Mouse (Mus musculus) heart, embryonic 14.5 days (tissue): Measurements from ENCODE around the gene Cep95. TPM values are rescaled to one million over a fixed set of nuclear protein-coding genes. Genes with fewer than 3 reads are reported as not detected.

Experiments used
- ATAC-seq: fragments of 200-750 bp; cut with Nextera tagmentation; 2 replicates; pipeline ENCODE4 v1.8.0; 2017; ENCODE audit warnings: low read depth, moderate TSS enrichment; ENCODE audit not compliant: insufficient number of reproducible peaks, insufficient read depth, low FRiP score
- H3K27ac ChIP-seq, 2 experiments: fragments of 200-500 bp in 1 of 2; fragments of 300-500 bp in 1 of 2; sonication (generic) in 1 of 2; replicated peaks in 1 of 2; 2 replicates each; pipeline ENCODE4 v1.5.1; 2012 to 2014; ENCODE audit warnings: low read depth in 2 of 2, low read length in 2 of 2, control low read depth in 1 of 2, mild to moderate bottlenecking in 1 of 2, mixed read lengths in 1 of 2; ENCODE audit not compliant: control insufficient read depth in 1 of 2, insufficient read depth in 1 of 2
- H3K27me3 ChIP-seq: fragments of 300-500 bp; sonication (generic); 2 replicates; pipeline ENCODE4 v1.6.1; 2014; ENCODE audit warnings: mild to moderate bottlenecking, low read length, control low read depth; ENCODE audit not compliant: control insufficient read depth, insufficient read depth
- H3K36me3 ChIP-seq: fragments of 300-500 bp; sonication (generic); 2 replicates; pipeline ENCODE4 v1.6.1; 2014; ENCODE audit warnings: mild to moderate bottlenecking, control low read depth, low read length, mixed read lengths; ENCODE audit not compliant: control insufficient read depth, insufficient read depth
- H3K4me1 ChIP-seq, 2 experiments: fragments of 200-500 bp in 1 of 2; fragments of 300-500 bp in 1 of 2; sonication (generic) in 1 of 2; 2 replicates each; pipeline ENCODE4 v1.6.1; 2012 to 2014; ENCODE audit warnings: low read length in 2 of 2, control low read depth in 1 of 2, mixed read lengths in 1 of 2; ENCODE audit not compliant: control insufficient read depth in 2 of 2, insufficient read depth in 2 of 2
- H3K4me2 ChIP-seq: fragments of 300-500 bp; sonication (generic); 2 replicates; pipeline ENCODE4 v1.6.1; 2014; ENCODE audit warnings: mild to moderate bottlenecking, low read length
- H3K4me3 ChIP-seq, 2 experiments: fragments of 200-500 bp in 1 of 2; fragments of 300-500 bp in 1 of 2; sonication (generic) in 1 of 2; 2 replicates each; pipeline ENCODE4 v1.5.1; 2012 to 2014; ENCODE audit warnings: low read length in 2 of 2, mild to moderate bottlenecking in 2 of 2, control low read depth in 1 of 2, low read depth in 1 of 2, moderate library complexity in 1 of 2; ENCODE audit not compliant: control insufficient read depth in 1 of 2, insufficient read depth in 1 of 2
- H3K9ac ChIP-seq: fragments of 300-500 bp; sonication (generic); 2 replicates; pipeline ENCODE4 v1.6.1; 2014; ENCODE audit warnings: mild to moderate bottlenecking, low read length
- H3K9me3 ChIP-seq: fragments of 300-500 bp; sonication (generic); 2 replicates; pipeline ENCODE4 v1.6.1; 2016; ENCODE audit warnings: low read length, control low read depth; ENCODE audit not compliant: control insufficient read depth
- WGBS: fragments of 180-500 bp; shearing (Covaris S2); extraction: QIAGEN DNeasy Blood & Tissue Kit; methylation state at CpG from one replicate; pipeline ENCODE4 v1.1.7; 2014; 5-methylcytosine and 5-hydroxymethylcytosine counted together
- polyA plus RNA-seq: library from polyadenylated mRNA; unstranded; fragments of >200 nt; fragmentation: Nextera tagmentation; extraction: Ambion mirVana; gene quantifications from 2 replicates; pipeline ENCODE4 v1.2.1, GENCODE M21; 2014

Gene Cep95
- polyA plus RNA-seq, 1 experiment from 2014 or later = 14.4 TPM

- Histone ChIP-seq H3K4me3 (no peak overlapping the region), H3K36me3 (peaks cover 92% of the 10 kb centered on the region), H3K9me3 (no peaks in the 10 kb centered on the region), H3K4me1 (peaks cover 3 to 22% of the 10 kb centered on the region in 2 experiments), H3K9ac (no peak overlapping the region), H3K27me3 (no peaks in the 10 kb centered on the region), H3K27ac (no peak overlapping the region), H3K4me2 (no peak overlapping the region)
- 57% methylated on average over 2 of the region's 2 CpGs for WGBS
- ATAC-seq = no peak
Observed at GRCm38 (mm10) chr11:106815761-106816160, 26.7 kb downstream of the Cep95 start.

- ATAC-seq = no peak
- WGBS = 72% methylated on average over 7 of the region's 7 CpGs
- Histone ChIP-seq H3K4me3 (no peak overlapping the region), H3K9me3 (no peaks in the 10 kb centered on the region), H3K4me2 (no peak overlapping the region), H3K9ac (no peak overlapping the region), H3K36me3 (peaks cover 92% of the 10 kb centered on the region), H3K27me3 (no peaks in the 10 kb centered on the region), H3K27ac (no peak overlapping the region), H3K4me1 (peaks cover 6 to 28% of the 10 kb centered on the region in 2 experiments)
Observed at GRCm38 (mm10) chr11:106816316-106816715, 27.3 kb downstream of the Cep95 start.

DNA sequence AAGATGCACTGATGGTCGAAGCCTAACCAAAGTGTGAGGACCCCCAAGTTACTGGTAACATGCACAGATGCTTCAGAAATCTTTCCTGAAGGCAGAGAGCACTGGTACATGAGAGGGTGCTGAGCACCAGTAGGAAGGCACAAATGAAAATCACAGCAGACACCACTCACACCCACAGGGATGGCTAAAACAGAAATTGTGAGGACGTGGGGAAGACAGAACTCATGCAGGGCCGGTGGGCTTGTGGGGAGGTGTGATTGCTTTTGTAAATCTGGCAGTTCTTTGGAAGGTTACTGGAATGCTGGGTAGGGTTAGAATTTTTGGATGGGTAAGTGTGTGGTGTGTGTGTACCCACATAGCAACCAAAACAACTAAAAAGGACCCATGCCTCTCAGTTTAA, 28.1 kb downstream of the Cep95 start:
- H3K4me2 ChIP-seq = no peak overlapping the region
- no peak overlapping the region for H3K4me3 ChIP-seq
- ATAC-seq = no peak
- H3K9ac ChIP-seq = no peak overlapping the region
- peaks cover 6 to 32% of the 10 kb centered on the region in 2 experiments for H3K4me1 ChIP-seq
- no peaks in the 10 kb centered on the region for H3K9me3 ChIP-seq
- WGBS = 86% methylated on average over 3 of the region's 3 CpGs
- no peak overlapping the region for H3K27ac ChIP-seq
- no peaks in the 10 kb centered on the region for H3K27me3 ChIP-seq
- peaks cover 89% of the 10 kb centered on the region for H3K36me3 ChIP-seq

DNA sequence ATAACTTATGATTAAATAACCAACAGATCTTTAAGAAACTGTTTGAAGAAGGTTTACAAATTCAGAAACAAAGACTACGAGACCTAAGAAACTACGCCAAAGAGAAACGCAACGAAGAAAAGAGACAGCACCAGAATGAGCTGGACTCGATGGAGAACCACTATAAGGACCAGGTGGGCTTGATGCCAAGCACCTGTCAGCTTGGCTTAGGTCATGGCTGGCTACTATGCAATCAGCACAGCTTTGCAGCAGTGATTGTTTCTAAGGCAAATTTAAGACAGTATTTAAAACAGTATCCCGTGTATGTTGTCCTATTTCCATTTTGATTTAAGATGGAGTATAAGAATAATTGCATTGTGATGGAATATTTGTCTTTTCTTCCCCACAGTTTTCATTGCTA, 28.8 kb downstream of the Cep95 start:
- peaks cover 6 to 38% of the 10 kb centered on the region in 2 experiments for H3K4me1 ChIP-seq
- no peak overlapping the region; a peak in 1 of 4 replicates for H3K27ac ChIP-seq
- ATAC-seq = no peak
- no peak overlapping the region; the same call in 1 of the 2 replicates for H3K4me2 ChIP-seq
- peaks cover 89% of the 10 kb centered on the region for H3K36me3 ChIP-seq
- no peak overlapping the region for H3K9ac ChIP-seq
- 77% methylated on average over 6 of the region's 6 CpGs for WGBS
- no peak overlapping the region for H3K4me3 ChIP-seq
- H3K27me3 ChIP-seq = no peaks in the 10 kb centered on the region
- no peaks in the 10 kb centered on the region for H3K9me3 ChIP-seq

GRCm38 (mm10) chr11:106818341-106818740, 29.3 kb downstream of the Cep95 start:
- 0 out of 2 replicates have a peak, but pooled peaks have one; percentile 51 for ATAC-seq
- no peaks in the 10 kb centered on the region for H3K9me3 ChIP-seq
- peaks cover 6 to 38% of the 10 kb centered on the region in 2 experiments for H3K4me1 ChIP-seq
- 3% methylated on average over 9 of the region's 9 CpGs for WGBS
- no peak overlapping the region for H3K4me3 ChIP-seq
- H3K27ac ChIP-seq = peak overlapping the region; percentile 42 to 58; a peak in 3 of 4 replicates
- H3K4me2 ChIP-seq = peak overlapping the region; percentile 43
- no peaks in the 10 kb centered on the region for H3K27me3 ChIP-seq
- 0 out of 2 replicates have a peak overlapping the region, but pooled peaks have one; percentile 31 for H3K9ac ChIP-seq
- H3K36me3 ChIP-seq = peaks cover 89% of the 10 kb centered on the region

DNA sequence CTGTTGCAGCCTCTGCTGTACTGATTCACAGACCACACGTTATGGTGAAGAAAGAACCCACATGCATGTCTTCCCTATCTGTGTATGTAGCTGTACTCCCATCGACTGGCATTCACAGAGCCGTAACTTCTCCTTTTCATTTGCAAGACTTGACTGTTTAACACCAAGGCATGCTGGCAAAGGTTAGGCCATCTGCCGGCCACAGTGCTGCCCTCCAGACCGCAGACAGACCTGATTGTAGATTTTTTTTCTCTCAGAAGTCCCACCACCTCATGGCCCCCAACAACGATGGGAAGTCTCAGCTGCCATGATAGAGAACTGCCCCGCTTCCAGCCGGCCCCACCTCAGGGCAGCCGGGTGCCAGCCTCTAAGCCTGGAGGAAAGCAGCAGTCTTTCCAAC, 30.5 kb downstream of the Cep95 start:
- H3K9me3 ChIP-seq = no peaks in the 10 kb centered on the region
- WGBS = 86% methylated on average over 9 of the region's 9 CpGs
- ATAC-seq = no peak
- peaks cover 6 to 38% of the 10 kb centered on the region in 2 experiments for H3K4me1 ChIP-seq
- H3K4me2 ChIP-seq = no peak overlapping the region
- no peak overlapping the region for H3K4me3 ChIP-seq
- no peak overlapping the region; the same call in 1 of the 2 replicates for H3K9ac ChIP-seq
- H3K27me3 ChIP-seq = no peaks in the 10 kb centered on the region
- H3K36me3 ChIP-seq = peaks cover 86% of the 10 kb centered on the region
- peak overlapping the region in 1 of 2 experiments; percentile 58; a peak in 1 of 4 replicates for H3K27ac ChIP-seq

GRCm38 (mm10) chr11:106820252-106820651, 31.2 kb downstream of the Cep95 start:
- WGBS = 87% methylated on average over 6 of the region's 6 CpGs
- Histone ChIP-seq H3K9me3 (no peaks in the 10 kb centered on the region), H3K4me2 (no peak overlapping the region), H3K4me3 (no peak overlapping the region), H3K4me1 (peaks cover 6 to 38% of the 10 kb centered on the region in 2 experiments), H3K36me3 (peaks cover 86% of the 10 kb centered on the region), H3K27ac (no peak overlapping the region), H3K27me3 (no peaks in the 10 kb centered on the region), H3K9ac (no peak overlapping the region)
- ATAC-seq = no peak

DNA sequence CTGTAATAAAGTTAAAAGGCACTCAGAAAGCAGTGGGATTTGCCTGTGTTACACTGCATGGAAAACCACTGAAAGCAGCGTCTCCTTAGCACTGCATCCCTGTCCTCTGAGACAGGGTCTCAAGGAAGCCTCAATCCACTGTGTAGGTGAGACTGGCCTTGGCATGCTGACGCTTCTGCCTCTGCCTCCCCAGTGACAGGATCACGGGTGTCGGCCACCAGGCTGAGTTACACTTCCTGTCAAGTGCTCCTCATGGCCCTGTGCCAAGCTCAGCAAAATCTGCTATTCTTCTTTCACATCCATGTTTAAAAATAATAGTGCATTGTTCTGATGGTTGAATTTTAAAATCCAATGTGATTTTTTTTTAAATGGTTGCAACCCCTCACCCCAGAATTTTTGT, 31.9 kb downstream of the Cep95 start:
- peak overlapping the region in 1 of 2 experiments; percentile 61; a peak in 2 of 4 replicates for H3K27ac ChIP-seq
- no peaks in the 10 kb centered on the region for H3K27me3 ChIP-seq
- H3K4me1 ChIP-seq = peaks cover 6 to 36% of the 10 kb centered on the region in 2 experiments
- ATAC-seq = no peak
- WGBS = 43% methylated on average over 4 of the region's 4 CpGs
- no peak overlapping the region for H3K4me2 ChIP-seq
- H3K36me3 ChIP-seq = peaks cover 85% of the 10 kb centered on the region
- H3K9me3 ChIP-seq = no peaks in the 10 kb centered on the region
- H3K9ac ChIP-seq = no peak overlapping the region
- H3K4me3 ChIP-seq = no peak overlapping the region
